Mouse (Mus musculus) lung, postnatal 4 days (tissue): Measurements from ENCODE around the gene Prickle2.

Experiments used
- DNase-seq, 2 experiments: peaks; one replicate each; pipeline ENCODE4 v3.0.0; 2021

Gene Prickle2

DNA sequence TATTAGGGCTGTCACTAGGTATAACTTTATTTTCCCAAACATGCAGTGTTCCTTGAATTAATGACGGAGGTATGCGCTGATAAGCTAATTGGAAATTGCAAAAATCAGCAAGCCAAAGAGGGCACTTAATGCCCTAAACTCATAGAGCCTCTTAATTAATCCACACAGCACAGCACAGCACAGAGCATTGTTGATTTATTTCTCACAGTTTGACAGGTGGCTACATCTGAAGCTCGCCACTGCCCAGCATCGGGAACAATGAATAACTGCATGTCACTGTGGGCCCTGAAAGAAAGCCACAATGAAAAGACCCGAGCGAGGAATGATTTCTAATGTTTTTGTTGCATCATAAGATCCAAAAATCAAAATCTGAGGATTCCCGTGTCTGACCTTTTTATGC is 359.2 kb downstream of the Prickle2 start:
- no peak for DNase-seq

DNA sequence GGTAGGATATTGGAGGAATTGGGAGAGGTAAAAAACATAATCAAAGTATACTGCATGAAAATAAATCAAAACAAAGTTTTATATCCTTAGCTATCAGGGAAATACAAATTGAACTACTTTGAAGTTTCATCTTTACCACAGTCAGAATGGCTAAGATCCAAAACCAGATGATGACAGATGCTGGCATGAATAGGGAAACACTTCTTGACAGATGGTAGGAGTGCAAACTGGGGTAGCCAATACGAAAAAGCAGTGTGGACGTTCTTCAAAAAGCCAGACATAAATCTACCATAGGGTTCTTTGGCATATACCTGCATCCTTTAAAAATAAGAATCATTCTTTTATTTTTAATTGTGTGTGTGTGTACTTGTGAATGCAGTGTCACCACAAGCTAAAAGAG is 360.8 kb downstream of the Prickle2 start:
- DNase-seq: no peak

DNA sequence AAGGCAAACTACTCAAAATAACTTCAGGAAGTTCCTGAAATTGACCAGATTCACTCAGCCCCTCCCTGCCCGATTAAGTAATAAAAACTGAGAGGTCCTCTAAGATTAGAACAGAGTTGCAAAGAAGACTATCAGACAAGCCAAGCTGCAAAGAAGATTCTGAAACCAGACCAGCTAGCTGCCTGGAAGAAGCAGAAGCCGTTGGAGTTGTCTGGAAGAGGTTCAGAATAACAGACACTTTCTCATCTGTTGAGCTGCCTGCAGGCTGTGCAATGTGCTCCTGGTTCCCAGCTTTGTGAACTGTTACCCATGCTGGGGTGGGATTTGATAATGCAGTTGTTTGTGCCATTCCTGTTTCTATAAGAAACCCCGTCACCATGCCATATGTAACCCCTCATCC is 361.4 kb downstream of the Prickle2 start:
- DNase-seq: no peak
